Mouse (Mus musculus): ENCODE data around the gene Vat1.

DNA sequence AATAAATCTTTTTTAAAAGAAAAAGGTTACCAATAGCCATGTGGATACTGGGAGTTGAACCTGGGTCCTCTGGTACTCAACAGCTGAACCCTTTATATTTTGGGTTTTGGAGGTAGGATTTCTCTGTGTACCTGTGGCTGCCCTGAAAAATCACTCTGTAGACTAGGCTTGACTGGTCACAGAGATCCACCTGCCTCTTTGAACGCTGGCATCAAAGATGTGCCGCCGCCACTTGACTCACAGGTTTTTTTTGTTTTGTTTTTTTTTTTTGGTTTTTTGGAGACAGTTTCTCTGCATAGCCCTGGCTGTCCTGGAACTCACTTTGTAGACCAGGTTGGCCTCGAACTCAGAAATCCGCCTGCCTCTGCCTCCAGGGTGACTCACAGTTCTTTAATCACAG lies 18.2 kb downstream of the Vat1 start:
- TF ChIP-seq CTCF (IDR thresholded peaks at IDR 0.05; ENCODE audit: borderline replicate concordance, insufficient read depth, low read length) (no peak), POLR2A (IDR thresholded peaks at IDR 0.05; ENCODE audit: low read depth, low read length) (no peak)

Measured in embryonic fibroblast, embryonic 13.5 days (primary cell).